21 mouse cellular contexts compared by ENCODE assay signal in genomic region chr6:113878510-113879128, GRCm38 (mm10).
"Had no signal": no experiment of that assay in that cellular context is flagged by ENCODE, and none has a peak within 500 bp of the region (broad histone marks: within the 10 kb centered on the region; RNA-seq: fewer than 3 reads in every experiment).

No protein-coding gene starts in this region.

- H3K4me1 ChIP-seq: limb, embryonic 12.5 days; limb, embryonic 15.5 days had no signal

- DNase-seq: kidney, adult 2 months; kidney, postnatal 25 days; layer of hippocampus, adult 9-11 months; lung, embryonic 14.5 days; right cerebral cortex, adult 18-20 months; right cerebral cortex, postnatal 14 days; right cerebral cortex, postnatal 4 days; thymus, adult 18-20 months; thymus, postnatal 36 days had no signal

- H3K27me3 ChIP-seq: limb, embryonic 15.5 days; midbrain, embryonic 12.5 days; midbrain, embryonic 15.5 days; neural tube, embryonic 12.5 days; neural tube, embryonic 15.5 days had no signal

- H3K4me2 ChIP-seq: limb, embryonic 12.5 days; limb, embryonic 15.5 days; lung, embryonic 14.5 days; midbrain, embryonic 12.5 days; midbrain, embryonic 15.5 days; neural tube, embryonic 12.5 days; neural tube, embryonic 15.5 days had no signal

- H3K36me3 ChIP-seq: limb, embryonic 12.5 days; limb, embryonic 15.5 days; midbrain, embryonic 12.5 days; midbrain, embryonic 15.5 days; neural tube, embryonic 12.5 days; neural tube, embryonic 15.5 days had no signal

- H3K9me3 ChIP-seq: limb, embryonic 12.5 days; limb, embryonic 15.5 days; midbrain, embryonic 12.5 days; midbrain, embryonic 15.5 days; neural tube, embryonic 12.5 days; neural tube, embryonic 15.5 days had no signal

- H3K9ac ChIP-seq: limb, embryonic 12.5 days; limb, embryonic 15.5 days; lung, embryonic 14.5 days; midbrain, embryonic 12.5 days; midbrain, embryonic 15.5 days; neural tube, embryonic 12.5 days; neural tube, embryonic 15.5 days had no signal

- H3K27ac ChIP-seq: kidney, postnatal 0 days; left cerebral cortex, adult 2 months; limb, embryonic 12.5 days; limb, embryonic 15.5 days; macrophage; midbrain, embryonic 12.5 days; midbrain, embryonic 15.5 days; neural tube, embryonic 12.5 days; neural tube, embryonic 15.5 days had no signal

- ATAC-seq: intestine, postnatal 0 days; lung, postnatal 0 days; midbrain, embryonic 15.5 days had no signal

- H3K4me3 ChIP-seq: layer of hippocampus, adult 2 months; left cerebral cortex, adult 2 months; limb, embryonic 12.5 days; limb, embryonic 15.5 days; midbrain, embryonic 12.5 days; midbrain, embryonic 15.5 days; neural tube, embryonic 12.5 days; neural tube, embryonic 15.5 days had no signal
